Comparison of ENCODE assay signal across 25 mouse cellular contexts in the genomic region with DNA sequence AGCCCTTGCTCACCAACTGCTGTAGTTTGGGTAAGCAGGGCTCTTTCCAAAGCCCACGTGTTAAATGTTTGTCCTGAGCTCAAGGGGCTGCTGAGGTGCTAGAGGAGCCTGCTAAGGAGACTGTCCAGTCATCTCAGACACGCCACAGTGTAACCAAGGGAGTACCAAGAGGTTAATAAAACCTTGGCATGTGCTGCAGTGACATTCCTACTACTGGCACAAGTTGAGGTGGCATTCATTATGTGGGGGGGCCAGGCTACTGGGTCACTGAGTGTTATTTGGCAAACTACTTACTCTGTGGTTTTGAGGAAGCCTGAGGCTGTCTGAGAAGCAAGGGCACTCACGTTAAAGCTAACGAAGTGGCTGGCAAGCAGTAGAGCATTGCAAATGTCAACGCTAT. TPM values are rescaled to one million over a fixed set of nuclear protein-coding genes. Genes with fewer than 3 reads are reported as not detected.
A peak's percentile ranks its signal among the peaks of the same experiment; 100 is the strongest.
DNase-seq lines count a peak whose midpoint lies in the region; ATAC-seq and TF ChIP-seq lines count a peak whose summit lies in the region.
"Had no signal": no experiment of that assay in that cellular context is flagged by ENCODE, and none has a peak within 500 bp of the region (broad histone marks: within the 10 kb centered on the region; RNA-seq: fewer than 3 reads in every experiment).

No protein-coding gene starts in this region.

- POLR2A ChIA-PET in Patski (lab: Charles Lee), result no interaction called here

- peak overlapping the region; percentile 36; the same call in 1 of the 2 replicates for H3K27ac ChIP-seq in forebrain, embryonic 16.5 days (ENCODE audit: low read length)
- H3K27ac ChIP-seq in forebrain, postnatal 0 days (ENCODE audit: low read depth, low read length), result no peak overlapping the region
- H3K27ac ChIP-seq in lung, embryonic 16.5 days (ENCODE audit: low read length), result no peak overlapping the region
- no peak overlapping the region for H3K27ac ChIP-seq in hindbrain, embryonic 16.5 days (ENCODE audit: low read depth, low read length)
- H3K27ac ChIP-seq: heart, adult 2 months; heart, embryonic 13.5 days; hindbrain, embryonic 10.5 days; hindbrain, embryonic 15.5 days; liver, embryonic 14.5 days; lung, embryonic 15.5 days; midbrain, embryonic 13.5 days; neural tube, embryonic 13.5 days had no signal

- no peak overlapping the region for H3K4me3 ChIP-seq in forebrain, embryonic 16.5 days (replicated peaks; ENCODE audit: low read length)
- no peak overlapping the region for H3K4me3 ChIP-seq in forebrain, postnatal 0 days (ENCODE audit: low read depth, low read length)
- H3K4me3 ChIP-seq in lung, embryonic 16.5 days (ENCODE audit: low read length), result no peak overlapping the region
- H3K4me3 ChIP-seq in hindbrain, embryonic 16.5 days (ENCODE audit: low read length), result no peak overlapping the region
- H3K4me3 ChIP-seq: heart, adult 2 months; heart, embryonic 13.5 days; hindbrain, embryonic 10.5 days; hindbrain, embryonic 15.5 days; lung, embryonic 15.5 days; midbrain, embryonic 13.5 days; neural tube, embryonic 13.5 days had no signal

- DNase-seq in forebrain, postnatal 0 days, result no peak
- DNase-seq in Patski (ENCODE audit: low read depth, low spot score), result no peak
- peak; percentile 84 for DNase-seq in lung, postnatal 36 days
- no peak for DNase-seq in layer of hippocampus, postnatal 14 days (ENCODE audit: low spot score in 2 of 2)
- no peak for DNase-seq in cerebellum, postnatal 10 days
- DNase-seq: heart, adult 2 months; heart, postnatal 10 days; kidney, adult 18-20 months; layer of hippocampus, adult 9-11 months; liver had no signal

- H3K4me2 ChIP-seq in forebrain, embryonic 16.5 days (ENCODE audit: low read length), result no peak overlapping the region
- H3K4me2 ChIP-seq in forebrain, postnatal 0 days (ENCODE audit: low read depth), result no peak overlapping the region
- H3K4me2 ChIP-seq in lung, embryonic 16.5 days (ENCODE audit: low read depth, low read length), result no peak overlapping the region
- no peak overlapping the region for H3K4me2 ChIP-seq in hindbrain, embryonic 16.5 days (ENCODE audit: low read length)
- H3K4me2 ChIP-seq: heart, embryonic 13.5 days; hindbrain, embryonic 15.5 days; lung, embryonic 15.5 days; midbrain, embryonic 13.5 days; neural tube, embryonic 13.5 days had no signal

- H3K9ac ChIP-seq in forebrain, embryonic 16.5 days (replicated peaks; ENCODE audit: low read depth, low read length), result no peak overlapping the region
- H3K9ac ChIP-seq in forebrain, postnatal 0 days, result no peak overlapping the region
- H3K9ac ChIP-seq in lung, embryonic 16.5 days (ENCODE audit: low read length), result no peak overlapping the region
- H3K9ac ChIP-seq in hindbrain, embryonic 16.5 days (ENCODE audit: low read depth, low read length), result no peak overlapping the region
- H3K9ac ChIP-seq: heart, embryonic 13.5 days; hindbrain, embryonic 15.5 days; liver, embryonic 14.5 days; lung, embryonic 15.5 days; midbrain, embryonic 13.5 days; neural tube, embryonic 13.5 days had no signal

- H3K9me3 ChIP-seq in forebrain, embryonic 16.5 days (ENCODE audit: control insufficient read depth, low read length), result no peaks in the 10 kb centered on the region
- H3K9me3 ChIP-seq in forebrain, postnatal 0 days (ENCODE audit: low read length), result no peaks in the 10 kb centered on the region
- H3K9me3 ChIP-seq in lung, embryonic 16.5 days (ENCODE audit: control insufficient read depth, low read length), result no peaks in the 10 kb centered on the region
- H3K9me3 ChIP-seq in hindbrain, embryonic 16.5 days (ENCODE audit: control insufficient read depth, low read length), result no peaks in the 10 kb centered on the region
- H3K9me3 ChIP-seq: G1E; heart, embryonic 13.5 days; hindbrain, embryonic 10.5 days; hindbrain, embryonic 15.5 days; lung, embryonic 15.5 days; megakaryocyte, embryonic 14.5 days; midbrain, embryonic 13.5 days; neural tube, embryonic 13.5 days had no signal

- CTCF ChIA-PET in Patski (lab: Charles Lee), result interaction anchor here (1.3 to 1.4 kb wide), 3 partner anchors 35 to 137 kb away, joined by 3 to 4 read pairs (median 3); no protein-coding TSS in a partner anchor

- H3K27me3 ChIP-seq in forebrain, embryonic 16.5 days (replicated peaks; ENCODE audit: control insufficient read depth, insufficient read depth, low read length), result no peaks in the 10 kb centered on the region
- no peaks in the 10 kb centered on the region for H3K27me3 ChIP-seq in forebrain, postnatal 0 days (ENCODE audit: insufficient read depth, low read length)
- H3K27me3 ChIP-seq in Patski, result no peaks in the 10 kb centered on the region
- H3K27me3 ChIP-seq in lung, embryonic 16.5 days (ENCODE audit: control insufficient read depth, insufficient read depth, low read depth, low read length), result no peaks in the 10 kb centered on the region
- no peaks in the 10 kb centered on the region for H3K27me3 ChIP-seq in hindbrain, embryonic 16.5 days (replicated peaks; ENCODE audit: control insufficient read depth, insufficient read depth, low read length)
- H3K27me3 ChIP-seq: CH12.LX; heart, embryonic 13.5 days; hindbrain, embryonic 15.5 days; lung, embryonic 15.5 days; midbrain, embryonic 13.5 days; neural tube, embryonic 13.5 days had no signal

- in situ Hi-C loops in Patski (cut with MboI; ENCODE audit: low pct_unique_long_range_greater_than_20kb), result loop anchor here (5.0 kb wide), 1 partner anchor 43 kb away; no protein-coding TSS in a partner anchor

- H3K36me3 ChIP-seq in forebrain, embryonic 16.5 days (ENCODE audit: control insufficient read depth, insufficient read depth), result 0 out of 2 replicates have a peak, but pooled peaks cover 6% of the 10 kb centered on the region
- H3K36me3 ChIP-seq in forebrain, postnatal 0 days (ENCODE audit: insufficient read depth), result peaks cover 41% of the 10 kb centered on the region
- no peaks in the 10 kb centered on the region for H3K36me3 ChIP-seq in lung, embryonic 16.5 days (ENCODE audit: control insufficient read depth, insufficient read depth, low read length)
- no peaks in the 10 kb centered on the region for H3K36me3 ChIP-seq in hindbrain, embryonic 16.5 days (ENCODE audit: control insufficient read depth, insufficient read depth, low read length)
- H3K36me3 ChIP-seq: lung, embryonic 15.5 days had no signal

- H3K4me1 ChIP-seq in forebrain, embryonic 16.5 days (replicated peaks; ENCODE audit: control insufficient read depth, insufficient read depth, low read length), result 0 out of 2 replicates have a peak, but pooled peaks cover 3% of the 10 kb centered on the region
- no peaks in the 10 kb centered on the region for H3K4me1 ChIP-seq in forebrain, postnatal 0 days (ENCODE audit: insufficient read depth)
- no peaks in the 10 kb centered on the region for H3K4me1 ChIP-seq in lung, embryonic 16.5 days (replicated peaks; ENCODE audit: control insufficient read depth, insufficient read depth, low read length)
- no peaks in the 10 kb centered on the region; the same call in 1 of the 2 replicates for H3K4me1 ChIP-seq in hindbrain, embryonic 16.5 days (ENCODE audit: control insufficient read depth, insufficient read depth, low read depth, low read length)
- H3K4me1 ChIP-seq: hindbrain, embryonic 15.5 days; neural tube, embryonic 13.5 days had no signal

- 70% methylated on average over 5 of the region's 5 CpGs for WGBS in forebrain, embryonic 16.5 days
- 55% methylated on average over 5 of the region's 5 CpGs for WGBS in forebrain, postnatal 0 days
- 49% methylated on average over 5 of the region's 5 CpGs for WGBS in lung, embryonic 16.5 days
- WGBS in hindbrain, embryonic 16.5 days, result 69% methylated on average over 5 of the region's 5 CpGs

- ATAC-seq in forebrain, embryonic 16.5 days, result no peak
- ATAC-seq in forebrain, postnatal 0 days, result no peak
- ATAC-seq in Patski, result peak; percentile 76
- ATAC-seq in lung, embryonic 16.5 days (ENCODE audit: low read depth), result peak; percentile 50
- ATAC-seq in hindbrain, embryonic 16.5 days, result no peak
- ATAC-seq: forebrain, embryonic 14.5 days; midbrain, embryonic 13.5 days had no signal

- no peak for TF ChIP-seq CTCF in forebrain, postnatal 0 days (IDR thresholded peaks at IDR 0.05; ENCODE audit: low read depth)
- no peak for TF ChIP-seq CTCF in Patski (IDR thresholded peaks at IDR 0.05)

RNA-seq across cellular contexts. Expression of gene Chga, which starts 16.0 kb away (rescaled TPM):
- polyA plus RNA-seq in forebrain, embryonic 16.5 days (2015; fragmentation: Nextera tagmentation; extraction: Ambion mirVana), result 97.7 and 118 TPM in 2 replicates
- 108 and 123 TPM in 2 replicates for total RNA-seq in forebrain, postnatal 0 days (2014; rRNA removed)
- polyA plus RNA-seq in forebrain, postnatal 0 days (2015; fragmentation: Nextera tagmentation; extraction: Ambion mirVana), result 130 and 171 TPM in 2 replicates
- polyA plus RNA-seq in Patski (2021), result 0.08 TPM
- polyA plus RNA-seq in lung, embryonic 16.5 days (2015; fragmentation: Nextera tagmentation; extraction: Ambion mirVana), result 1.4 and 2.0 TPM in 2 replicates
- 198 and 224 TPM in 2 replicates for polyA plus RNA-seq in hindbrain, embryonic 16.5 days (2015; fragmentation: Nextera tagmentation; extraction: Ambion mirVana)
- 100 to 1,000 TPM; 151 to 154 TPM for total RNA-seq in layer of hippocampus, postnatal 14 days (2021)
- total RNA-seq: CH12.LX; gastrocnemius, adult 8-10 months; heart, adult 2 months; heart, postnatal 10 days had no signal
- polyA plus RNA-seq: G1E had no signal

Comparison
In these comparisons a context has a peak if more than half of its experiments do, and no peak if none do; other contexts are left out.
1. ATAC-seq: peak in Patski (single experiment) and lung, embryonic 16.5 days (single experiment); none in forebrain, embryonic 16.5 days (single experiment), forebrain, postnatal 0 days (single experiment) and hindbrain, embryonic 16.5 days (single experiment).
2. RNA of gene Chga, which starts 16.0 kb away (polyA plus RNA-seq): 198 to 224 TPM in hindbrain, embryonic 16.5 days, 130 to 171 TPM in forebrain, postnatal 0 days and 97.7 to 118 TPM in forebrain, embryonic 16.5 days; 1.4 to 2.0 TPM in lung, embryonic 16.5 days and 0.08 TPM in Patski (single experiment); every median in the first group is over 10 times any median in the second.